Mouse (Mus musculus) cortical plate, adult 2 months (tissue): Measurements from ENCODE around the gene Gamt.

Experiments
- CTCF ChIP-seq: fragments of 200-500 bp; IDR thresholded peaks from 2 replicates; pipeline ENCODE4 v1.5.1; 2011; ENCODE audit warnings: mild to moderate bottlenecking, control low read depth, low read length; ENCODE audit not compliant: insufficient read depth; ENCODE audit errors: extremely low read depth
- POLR2A ChIP-seq: fragments of 200-500 bp; IDR thresholded peaks from 2 replicates; pipeline ENCODE4 v1.6.1; 2011; ENCODE audit warnings: mild to moderate bottlenecking, low read length, control low read depth; ENCODE audit not compliant: insufficient read depth; ENCODE audit errors: extremely low read depth

DNA sequence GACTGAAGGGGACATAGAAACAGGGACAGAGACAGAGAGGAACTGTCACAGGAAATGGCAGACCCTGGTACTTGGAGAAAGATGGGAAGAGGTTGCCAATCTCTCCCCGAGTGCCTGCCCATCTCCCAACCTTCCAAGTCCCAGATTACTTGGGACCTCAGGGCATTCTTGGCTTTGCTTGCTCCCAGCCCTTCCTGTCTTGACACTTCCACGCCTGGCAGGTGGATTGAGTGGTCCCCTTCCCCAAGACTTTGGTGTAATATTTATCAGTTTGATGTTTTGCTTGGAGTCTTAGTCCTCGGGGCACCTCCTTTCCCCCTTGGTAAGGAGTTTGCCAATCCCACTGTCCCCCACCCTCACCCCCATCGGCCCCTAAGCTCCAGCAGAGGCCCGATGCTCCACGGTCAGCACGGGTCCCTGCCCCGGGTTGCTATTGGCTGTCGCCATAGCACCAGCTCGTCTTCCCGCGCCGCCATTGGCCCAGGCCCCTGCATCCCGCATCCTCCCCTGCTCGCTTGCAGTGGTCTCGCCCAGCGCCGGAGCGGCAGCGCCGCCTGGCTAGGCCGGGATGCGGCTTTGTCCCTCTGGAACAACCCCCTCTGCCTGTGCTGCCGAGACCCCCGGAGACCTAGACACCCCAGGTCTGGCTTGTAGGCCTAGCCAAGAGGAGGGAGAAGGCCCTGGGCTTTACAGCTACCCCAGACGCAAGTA lies 37.9 kb upstream of the Gamt start:
- peak; percentile 87 for TF ChIP-seq POLR2A
- no peak for TF ChIP-seq CTCF
